Mouse (Mus musculus): ENCODE results near the gene Kif13a. TPM values are rescaled to one million over a fixed set of nuclear protein-coding genes. Genes with fewer than 3 reads are reported as not detected.

The Kif13a gene
- polyA plus RNA-seq (2014; fragmentation: Illumina TruSeq; extraction: RNeasy Lipid Tissue Mini Kit (QIAGEN cat#74804); ENCODE audit: low read depth, low replicate concordance), result 8.8 TPM

DNA sequence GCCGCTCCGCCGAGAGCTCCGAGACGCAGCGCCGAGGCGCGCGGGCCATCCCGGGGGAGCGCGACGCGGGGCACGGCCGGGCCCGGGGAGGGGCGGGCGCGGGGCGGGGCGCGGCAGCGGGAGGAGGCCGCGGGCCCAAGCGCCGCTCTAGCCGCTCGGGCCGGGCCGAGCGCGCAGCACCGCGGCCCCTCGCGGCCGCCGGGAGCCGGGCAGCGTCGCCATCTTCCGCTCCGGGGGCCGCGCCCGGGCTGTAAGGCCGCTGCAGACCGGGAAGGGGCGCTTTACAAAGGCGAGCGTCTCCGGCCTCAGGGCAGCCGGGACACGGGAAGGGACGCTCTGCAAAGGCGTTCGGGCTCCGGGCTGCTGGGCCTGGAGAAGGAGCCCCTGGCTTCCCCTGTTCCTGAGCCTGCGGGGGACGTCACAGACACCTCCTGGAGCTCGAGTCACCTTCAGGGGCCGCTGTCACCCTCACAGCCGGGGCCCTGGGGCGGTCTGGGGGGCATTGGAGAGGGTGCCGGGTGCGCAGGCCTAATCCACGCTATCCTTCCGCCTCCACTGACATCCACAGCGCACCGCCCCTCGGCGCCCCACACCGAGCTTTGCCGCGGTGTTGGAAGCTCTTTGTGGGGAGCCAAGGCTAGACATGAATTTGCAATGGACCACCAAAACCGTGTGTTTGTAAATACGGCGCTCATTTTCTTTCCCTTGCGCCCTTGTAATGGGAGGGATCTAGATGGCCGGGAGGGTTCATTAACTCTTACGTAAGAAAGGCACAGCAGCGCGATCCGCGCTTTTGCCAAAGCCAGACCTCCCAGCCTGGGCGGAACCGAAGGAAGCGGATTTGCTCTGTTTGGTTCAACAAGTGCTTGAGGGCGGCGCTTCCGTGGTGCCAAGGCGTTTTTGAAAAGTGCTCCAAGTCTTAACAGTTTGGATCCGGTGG lies at the start of gene Kif13a:
Gene Kif13a, minus strand, starts transcription at position 149 of the 940 bp plus-strand sequence.

GRCm38 (mm10) chr13:46727837-46728268 lies 201.8 kb downstream of the Kif13a start, which contains the start of gene Nup153:
TSS of gene Nup153 (minus strand) at chr13:46727940.

Other genes starting within 250 kb of the Kif13a start
- gene Nup153, start 201.9 kb downstream of the Kif13a start, polyA plus RNA-seq (2014; fragmentation: Illumina TruSeq; extraction: RNeasy Lipid Tissue Mini Kit (QIAGEN cat#74804); ENCODE audit: low read depth, low replicate concordance), result 72.1 TPM
- gene Nhlrc1, start 85.0 kb upstream of the Kif13a start, polyA plus RNA-seq (2014; fragmentation: Illumina TruSeq; extraction: RNeasy Lipid Tissue Mini Kit (QIAGEN cat#74804); ENCODE audit: low read depth, low replicate concordance), result 5.5 TPM
- gene Kdm1b, start 113.6 kb upstream of the Kif13a start, polyA plus RNA-seq (2014; fragmentation: Illumina TruSeq; extraction: RNeasy Lipid Tissue Mini Kit (QIAGEN cat#74804); ENCODE audit: low read depth, low replicate concordance), result 99.0 TPM
- gene Tpmt, start 114.9 kb upstream of the Kif13a start, polyA plus RNA-seq (2014; fragmentation: Illumina TruSeq; extraction: RNeasy Lipid Tissue Mini Kit (QIAGEN cat#74804); ENCODE audit: low read depth, low replicate concordance), result 238 TPM
- 273 TPM for gene Dek, start 176.3 kb upstream of the Kif13a start, polyA plus RNA-seq (2014; fragmentation: Illumina TruSeq; extraction: RNeasy Lipid Tissue Mini Kit (QIAGEN cat#74804); ENCODE audit: low read depth, low replicate concordance)
- 2.5 TPM for gene Rnf144b, start 192.8 kb upstream of the Kif13a start, polyA plus RNA-seq (2014; fragmentation: Illumina TruSeq; extraction: RNeasy Lipid Tissue Mini Kit (QIAGEN cat#74804); ENCODE audit: low read depth, low replicate concordance)